ENCODE assay signal across 10 mouse cellular contexts in the genomic region with DNA sequence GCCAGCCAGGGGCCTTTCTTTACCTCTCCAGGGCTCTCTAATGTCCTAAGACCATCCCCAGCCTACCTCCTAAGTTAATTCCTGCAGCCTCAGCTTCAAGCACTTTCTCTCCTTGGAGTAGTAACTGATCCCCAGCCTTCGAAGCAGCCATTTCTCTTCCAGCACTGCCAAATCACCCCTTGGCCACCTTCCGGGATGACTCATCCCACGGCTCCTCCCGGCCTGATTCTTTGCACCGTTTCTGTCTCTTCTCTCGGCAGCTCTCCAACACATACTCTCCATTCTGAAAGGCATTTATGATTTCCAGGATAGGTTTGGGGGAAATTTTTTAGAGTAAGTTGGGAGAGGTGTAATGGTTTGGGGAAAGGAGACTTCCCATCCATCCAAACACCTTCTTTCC. TPM values are rescaled to one million over a fixed set of nuclear protein-coding genes. Genes with fewer than 3 reads are reported as not detected.
A peak's percentile ranks its signal among the peaks of the same experiment; 100 is the strongest.
DNase-seq lines count a peak whose midpoint lies in the region; ATAC-seq lines count a peak whose summit lies in the region.
"Had no signal": no experiment of that assay in that cellular context is flagged by ENCODE, and none has a peak within 500 bp of the region (broad histone marks: within the 10 kb centered on the region; RNA-seq: fewer than 3 reads in every experiment).

No protein-coding gene starts in this region.

- intact Hi-C loops in left cerebral cortex, postnatal 4 days (cut with DNase I) = loop anchor here (10.0 kb wide), 1 partner anchor 145 kb away; no protein-coding TSS in a partner anchor

- no peaks in the 10 kb centered on the region for H3K36me3 ChIP-seq in hindbrain, embryonic 11.5 days (ENCODE audit: control insufficient read depth, insufficient read depth, low read length)

- no peaks in the 10 kb centered on the region for H3K9me3 ChIP-seq in hindbrain, embryonic 11.5 days (ENCODE audit: control insufficient read depth, low read length)

- H3K27ac ChIP-seq in hindbrain, embryonic 11.5 days (ENCODE audit: low read depth, low read length) = no peak overlapping the region
- H3K27ac ChIP-seq: kidney, postnatal 0 days had no signal

- no peak overlapping the region for H3K4me3 ChIP-seq in hindbrain, embryonic 11.5 days (ENCODE audit: low read depth, low read length)

- WGBS in hindbrain, embryonic 11.5 days = 84% methylated on average over 6 of the region's 6 CpGs

- H3K4me1 ChIP-seq in hindbrain, embryonic 11.5 days (replicated peaks; ENCODE audit: control insufficient read depth, insufficient read depth, low read length) = no peaks in the 10 kb centered on the region

- H3K27me3 ChIP-seq in hindbrain, embryonic 11.5 days (ENCODE audit: control insufficient read depth, insufficient read depth, low read length) = no peaks in the 10 kb centered on the region

- peak; percentile 19 to 61 for DNase-seq in left cerebral cortex, adult 8-10 months (ENCODE audit: low spot score in 2 of 2)
- DNase-seq in left cerebral cortex, postnatal 4 days = no peak
- peak; percentile 25 for DNase-seq in adipocyte (ENCODE audit: low spot score)
- peak; percentile 47 to 68 for DNase-seq in frontal cortex, postnatal 36 days (ENCODE audit: low spot score in 2 of 2)
- peak; percentile 42 for DNase-seq in right cerebral cortex, postnatal 14 days
- DNase-seq in hindbrain, embryonic 11.5 days (ENCODE audit: low spot score) = no peak
- DNase-seq: embryo, embryonic 11 days; midbrain, embryonic 14.5 days had no signal

- ATAC-seq in erythroblast, adult 5-6 weeks (replicated peaks; ENCODE audit: low FRiP score, poor library complexity, severe bottlenecking) = no peak
- no peak for ATAC-seq in hindbrain, embryonic 11.5 days (ENCODE audit: low FRiP score)

- H3K9ac ChIP-seq in hindbrain, embryonic 11.5 days (ENCODE audit: low read depth, low read length) = no peak overlapping the region

- H3K4me2 ChIP-seq in hindbrain, embryonic 11.5 days (replicated peaks; ENCODE audit: low read depth, low read length) = no peak overlapping the region

RNA-seq across cellular contexts. Expression of a gene that starts 58.7 kb away (rescaled TPM):
- 10 to 100 TPM; 28.1 to 31.9 (median 30.5) TPM for total RNA-seq in left cerebral cortex, adult 8-10 months (2022)
- total RNA-seq in left cerebral cortex, postnatal 4 days (2021) = 10 to 100 TPM; 38.7 to 38.9 TPM
- total RNA-seq in erythroblast, adult 5-6 weeks (2015; ENCODE audit: low replicate concordance) = 28.4 and 29.5 TPM in 2 replicates
- 59.7 and 70.8 TPM in 2 replicates for total RNA-seq in erythroblast, adult 5-6 weeks (2017; ENCODE audit: low replicate concordance)
- polyA plus RNA-seq in hindbrain, embryonic 11.5 days (2014; fragmentation: Nextera tagmentation; extraction: Ambion mirVana) = 56.7 and 62.1 TPM in 2 replicates

RNA-seq across cellular contexts. Expression of a gene that starts 58.7 kb away (rescaled TPM):
- 10 to 100 TPM; 19.9 to 22.1 (median 20.1) TPM for total RNA-seq in left cerebral cortex, adult 8-10 months (2022)
- 10 to 100 TPM; 41.1 to 44.3 TPM for total RNA-seq in left cerebral cortex, postnatal 4 days (2021)
- 10.8 and 12.5 TPM in 2 replicates for total RNA-seq in erythroblast, adult 5-6 weeks (2015; ENCODE audit: low replicate concordance)
- total RNA-seq in erythroblast, adult 5-6 weeks (2017; ENCODE audit: low replicate concordance) = 6.3 and 7.6 TPM in 2 replicates
- 50.7 and 59.5 TPM in 2 replicates for polyA plus RNA-seq in hindbrain, embryonic 11.5 days (2014; fragmentation: Nextera tagmentation; extraction: Ambion mirVana)

Comparison
In these comparisons a context has a peak if more than half of its experiments do, and no peak if none do; other contexts are left out.
1. DNase-seq: peak in left cerebral cortex, adult 8-10 months (2 of 2), adipocyte (single experiment), frontal cortex, postnatal 36 days (2 of 2) and right cerebral cortex, postnatal 14 days (single experiment); none in left cerebral cortex, postnatal 4 days (single experiment) and hindbrain, embryonic 11.5 days (single experiment).